Mouse (Mus musculus) gastrocnemius, adult 2 months (tissue): ENCODE measurements around the gene Rab3ip. TPM values are rescaled to one million over a fixed set of nuclear protein-coding genes. Genes with fewer than 3 reads are reported as not detected.

Experiments
- DNase-seq: peaks from one replicate; pipeline ENCODE4 v3.0.0; 2022
- H3K27ac ChIP-seq: fragments of 200-600 bp; 2 replicates; pipeline ENCODE4 v1.8.1; 2022; ENCODE audit warnings: mild to moderate bottlenecking
- H3K4me3 ChIP-seq: fragments of 200-600 bp; 2 replicates; pipeline ENCODE4 v1.8.1; 2022; ENCODE audit warnings: mild to moderate bottlenecking, moderate library complexity
- CTCF ChIP-seq: fragments of 200-600 bp; IDR thresholded peaks from 2 replicates; pipeline ENCODE4 v1.8.1; 2022; ENCODE audit warnings: antibody characterized with exemption, mild to moderate bottlenecking, moderate library complexity
- intact Hi-C: fragments of 180-260 bp; cut with DNase I; formaldehyde crosslinking; loops from one replicate; pipeline ENCODE4 v1.15.1; 2025
- total RNA-seq, 2 experiments: library from RNA; stranded (reverse); gene quantifications; 2 replicates each; pipeline ENCODE4 v1.2.3; 2021

Gene Rab3ip
- total RNA-seq, 2 experiments from 2014 or later = 26.2 to 39.2 TPM

GRCm38 (mm10) chr10:116926428-116927113, 24.0 kb downstream of the Rab3ip start:
- H3K4me3 ChIP-seq = no peak overlapping the region
- TF ChIP-seq CTCF = no peak
- no peak overlapping the region for H3K27ac ChIP-seq
- intact Hi-C loops = no loop called here
- DNase-seq = no peak

DNA sequence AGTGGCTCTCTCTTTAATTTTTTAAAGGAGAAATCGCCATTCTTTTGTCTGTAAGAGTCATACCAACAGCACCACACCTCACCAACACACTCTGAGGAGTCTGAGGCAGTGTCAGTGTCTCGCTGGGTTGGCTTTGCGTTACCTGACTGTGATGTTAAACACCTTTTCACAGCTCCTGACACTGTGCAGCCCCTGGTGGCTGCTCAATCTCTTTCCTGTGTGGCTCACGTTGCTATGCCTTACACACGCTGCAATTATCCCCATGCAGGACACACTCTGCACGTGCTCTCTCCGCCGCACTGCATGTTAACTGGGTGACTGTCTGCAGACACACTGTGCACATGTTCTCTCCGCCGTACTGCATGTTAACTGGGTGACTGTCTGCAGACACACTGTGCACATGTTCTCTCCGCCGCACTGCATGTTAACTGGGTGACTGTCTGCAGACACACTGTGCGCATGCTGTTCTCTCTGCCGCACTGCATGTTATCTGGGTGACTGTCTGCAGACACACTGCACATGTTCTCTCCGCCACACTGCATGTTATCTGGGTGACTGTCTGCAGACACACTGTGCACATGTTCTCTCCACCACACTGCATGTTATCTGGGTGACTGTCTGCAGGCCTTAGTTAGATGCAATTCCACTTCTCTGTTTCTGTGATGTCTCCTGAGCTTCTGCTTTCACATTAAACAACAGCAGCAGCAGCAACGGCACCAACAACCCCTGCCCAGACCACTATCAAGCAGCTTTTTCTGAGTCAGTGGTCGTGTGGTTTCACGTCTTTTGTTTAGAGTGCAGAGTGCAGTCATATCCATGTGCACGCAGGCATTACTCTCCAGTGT, 26.7 kb downstream of the Rab3ip start:
- TF ChIP-seq CTCF = no peak
- intact Hi-C loops = no loop called here
- H3K4me3 ChIP-seq = no peak overlapping the region
- no peak for DNase-seq
- no peak overlapping the region for H3K27ac ChIP-seq

DNA sequence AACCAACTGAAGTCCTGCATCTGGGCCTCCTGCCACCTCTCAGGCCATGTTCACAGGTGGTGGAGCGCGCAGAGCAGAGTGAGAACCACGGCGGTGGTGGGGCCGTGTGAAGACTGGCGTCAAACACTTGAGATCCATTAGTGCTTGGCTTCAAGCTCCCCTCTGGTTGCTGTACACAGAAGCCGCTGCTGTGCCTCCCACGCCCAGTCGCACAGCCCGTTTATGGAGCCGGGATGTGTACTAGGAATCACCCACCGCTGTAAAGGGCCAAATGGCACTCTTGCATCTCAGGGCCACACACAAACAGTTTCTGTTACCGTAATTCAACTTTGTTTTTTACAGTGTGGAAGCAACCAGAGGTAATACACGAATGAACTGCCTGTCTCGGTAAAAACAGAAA, 28.4 kb downstream of the Rab3ip start:
- no peak for TF ChIP-seq CTCF
- Histone ChIP-seq H3K4me3 (no peak overlapping the region), H3K27ac (no peak overlapping the region)
- intact Hi-C loops = no loop called here
- DNase-seq = no peak

DNA sequence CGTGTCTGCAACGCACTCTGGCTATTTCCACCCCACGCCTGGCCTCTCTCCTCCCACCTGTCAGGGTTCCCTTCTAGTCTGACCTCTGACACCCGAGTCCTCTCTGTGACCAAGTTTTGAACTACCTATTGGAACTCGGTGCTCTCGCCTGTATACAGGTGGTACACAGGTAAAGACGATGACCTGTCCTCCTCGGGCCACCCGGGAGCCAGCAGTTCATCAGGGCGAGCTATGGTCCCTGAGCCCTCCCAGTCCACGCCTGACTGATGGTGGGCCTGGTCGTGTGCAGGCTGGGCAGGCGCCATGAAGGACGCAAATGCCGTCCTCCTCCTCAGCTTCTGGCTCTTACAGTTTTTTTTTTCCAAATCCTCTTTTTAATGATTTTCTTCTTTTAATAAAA, 29.2 kb downstream of the Rab3ip start:
- H3K27ac ChIP-seq = no peak overlapping the region
- intact Hi-C loops = no loop called here
- no peak for DNase-seq
- no peak overlapping the region for H3K4me3 ChIP-seq
- TF ChIP-seq CTCF = no peak

DNA sequence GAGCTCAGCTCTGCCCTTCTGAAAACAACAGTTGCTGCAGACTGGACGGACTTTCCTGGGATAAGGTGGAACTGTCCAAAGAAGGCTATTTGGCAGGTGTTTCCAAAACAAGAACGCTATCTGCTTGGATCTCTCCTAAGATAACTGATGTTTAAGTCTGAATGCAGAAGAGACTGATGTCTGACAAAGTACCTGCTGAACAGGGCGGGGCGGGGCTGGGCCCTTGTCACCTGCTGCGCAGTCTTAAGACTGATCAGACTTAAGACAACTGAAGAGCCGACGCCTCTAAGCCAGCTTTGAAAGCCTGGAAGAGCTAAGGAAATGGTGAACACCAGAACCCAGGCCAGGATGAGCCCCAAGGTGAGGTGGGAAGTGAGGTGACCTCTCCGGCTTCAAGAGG, 29.9 kb downstream of the Rab3ip start:
- Histone ChIP-seq H3K4me3 (no peak overlapping the region), H3K27ac (no peak overlapping the region)
- no peak for DNase-seq
- no peak for TF ChIP-seq CTCF
- intact Hi-C loops = no loop called here

DNA sequence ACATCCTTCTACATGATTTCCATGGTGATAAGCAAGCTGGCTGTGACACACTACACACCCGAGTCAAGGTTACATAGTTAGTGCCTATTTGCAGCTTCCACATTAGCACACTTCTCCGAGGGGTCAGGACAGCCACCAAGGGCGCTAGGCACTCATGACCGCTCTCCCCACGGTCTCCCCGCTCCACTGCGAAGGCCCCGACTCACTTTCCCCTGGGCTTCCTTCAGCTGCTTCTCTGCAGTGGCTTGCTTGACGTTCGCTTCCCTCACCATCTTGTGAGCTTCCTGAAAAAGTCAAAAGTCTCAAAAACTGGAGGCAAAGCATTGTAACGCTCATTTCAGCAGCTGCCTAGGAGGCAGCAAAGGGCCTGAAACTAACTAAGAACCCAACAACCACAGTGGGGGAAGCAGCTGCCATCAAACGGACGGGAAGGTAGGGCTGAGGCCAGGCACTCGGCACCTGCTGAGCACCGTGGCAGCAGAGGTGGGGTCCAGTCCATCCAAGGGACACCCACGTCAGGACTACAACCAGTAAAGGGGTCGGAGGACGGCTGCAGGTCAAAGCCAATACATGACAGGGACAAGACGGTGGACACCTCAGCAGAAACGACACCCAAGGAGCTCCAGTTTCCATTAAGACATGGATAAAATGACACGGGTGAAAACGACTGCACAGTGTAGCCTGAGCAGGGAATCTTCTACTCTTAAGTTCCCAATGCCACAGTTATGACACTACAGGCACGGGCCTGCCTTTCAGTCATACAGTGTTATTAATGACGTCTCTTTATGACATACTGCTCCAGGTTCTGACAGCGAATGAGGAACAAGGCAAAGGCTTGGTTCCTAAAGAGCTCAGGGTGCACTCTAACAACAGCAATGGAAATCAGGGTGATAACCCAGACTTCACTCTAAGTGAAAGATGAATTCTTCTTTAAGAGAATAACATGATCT, 30.9 kb downstream of the Rab3ip start:
- no peak for DNase-seq
- TF ChIP-seq CTCF = no peak
- Histone ChIP-seq H3K27ac (no peak overlapping the region), H3K4me3 (no peak overlapping the region)
- intact Hi-C loops = no loop called here

- DNase-seq = no peak
- no peak for TF ChIP-seq CTCF
- intact Hi-C loops = no loop called here
- Histone ChIP-seq H3K4me3 (no peak overlapping the region), H3K27ac (no peak overlapping the region)
Observed at GRCm38 (mm10) chr10:116916581-116916980, 34.0 kb downstream of the Rab3ip start.

- DNase-seq = no peak
- intact Hi-C loops = no loop called here
- no peak for TF ChIP-seq CTCF
- Histone ChIP-seq H3K27ac (no peak overlapping the region), H3K4me3 (no peak overlapping the region)
Observed at GRCm38 (mm10) chr10:116915286-116915685, 35.3 kb downstream of the Rab3ip start.

DNA sequence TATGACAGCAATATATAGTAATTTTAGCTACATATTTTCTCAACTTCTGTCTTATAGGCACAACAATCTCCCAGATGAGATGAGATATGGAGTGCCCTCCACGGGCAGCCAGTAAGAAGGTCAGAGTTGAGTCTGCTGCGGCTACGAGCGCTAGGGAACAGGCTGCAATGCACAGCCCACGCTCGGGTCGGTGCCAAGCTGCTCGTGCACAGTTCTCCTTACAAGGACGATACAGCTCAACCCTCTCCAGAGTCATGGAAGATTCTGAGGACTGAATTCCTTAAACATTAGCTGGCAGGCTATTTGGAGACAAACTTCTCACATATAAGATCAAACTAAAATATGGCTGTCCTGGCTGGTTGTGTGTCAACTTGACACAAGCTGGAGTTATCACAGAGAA, 36.0 kb downstream of the Rab3ip start:
- no peak for TF ChIP-seq CTCF
- DNase-seq = no peak
- intact Hi-C loops = no loop called here
- Histone ChIP-seq H3K4me3 (no peak overlapping the region), H3K27ac (no peak overlapping the region)

- TF ChIP-seq CTCF = no peak
- intact Hi-C loops = no loop called here
- no peak overlapping the region for H3K4me3 ChIP-seq
- DNase-seq = no peak
- no peak overlapping the region for H3K27ac ChIP-seq
Observed at GRCm38 (mm10) chr10:116913647-116914273, 36.8 kb downstream of the Rab3ip start.

GRCm38 (mm10) chr10:116912850-116913249, 37.7 kb downstream of the Rab3ip start:
- no peak overlapping the region for H3K27ac ChIP-seq
- no peak for DNase-seq
- intact Hi-C loops = no loop called here
- H3K4me3 ChIP-seq = no peak overlapping the region
- no peak for TF ChIP-seq CTCF

DNA sequence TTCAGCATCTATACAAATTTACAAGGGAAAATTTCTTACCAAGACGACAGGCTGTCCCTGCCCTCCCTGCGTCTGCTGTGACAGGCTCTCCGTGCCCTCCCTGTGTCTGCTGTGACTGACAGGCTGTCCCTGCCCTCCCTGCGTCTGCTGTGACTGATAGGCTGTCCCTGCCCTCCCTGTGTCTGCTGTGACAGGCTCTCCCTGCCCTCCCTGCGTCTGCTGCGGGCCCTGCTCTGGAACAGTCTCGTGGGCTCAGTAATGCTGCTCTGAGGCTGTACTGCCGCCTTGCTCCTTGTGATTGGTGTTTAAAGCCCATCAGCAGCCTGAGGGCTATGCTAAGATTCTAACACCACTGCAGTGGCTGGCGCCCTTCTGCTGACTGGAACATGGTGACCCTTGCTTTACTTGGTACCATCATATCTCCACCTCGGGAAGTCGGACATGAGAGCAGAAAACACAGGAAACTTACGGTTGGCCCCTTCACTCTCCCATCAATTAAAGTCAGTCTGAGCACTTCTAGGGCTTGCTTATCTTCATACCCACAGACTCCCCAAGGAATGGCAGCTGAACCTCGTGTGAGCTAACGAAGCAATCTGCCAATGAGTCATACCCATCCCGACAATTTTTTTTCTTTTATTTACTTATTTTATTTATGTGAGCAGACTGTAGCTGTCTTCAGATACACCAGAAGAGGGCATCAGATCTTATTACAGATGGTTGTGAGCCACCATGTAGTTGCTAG, 41.5 kb downstream of the Rab3ip start:
- Histone ChIP-seq H3K27ac (no peak overlapping the region), H3K4me3 (no peak overlapping the region)
- intact Hi-C loops = no loop called here
- DNase-seq = no peak
- no peak for TF ChIP-seq CTCF
